Mouse (Mus musculus) midbrain, embryonic 12.5 days (tissue): ENCODE data around the gene Cyld. TPM values are rescaled to one million over a fixed set of nuclear protein-coding genes. Genes with fewer than 3 reads are reported as not detected.
"Not testable (repeated sequence)": the region's sequence is repeated elsewhere in the genome, so short reads cannot be mapped to it uniquely, and the experiment has no call there.

Experiments used
- ATAC-seq: fragments of 200-750 bp; cut with Nextera tagmentation; 2 replicates; pipeline ENCODE4 v1.8.0; 2017; ENCODE audit warnings: low read depth, moderate TSS enrichment, moderate library complexity; ENCODE audit not compliant: low FRiP score
- H3K27ac ChIP-seq: fragments of 300-500 bp; sonication (generic); replicated peaks from 2 replicates; pipeline ENCODE4 v1.5.1; 2016; ENCODE audit warnings: mild to moderate bottlenecking
- H3K27me3 ChIP-seq: fragments of 300-500 bp; sonication (generic); 2 replicates; pipeline ENCODE4 v1.6.1; 2016; ENCODE audit warnings: mild to moderate bottlenecking
- H3K36me3 ChIP-seq: fragments of 300-500 bp; sonication (generic); 2 replicates; pipeline ENCODE4 v1.6.1; 2016
- H3K4me1 ChIP-seq: fragments of 300-500 bp; sonication (generic); 2 replicates; pipeline ENCODE4 v1.6.1; 2016
- H3K4me2 ChIP-seq: fragments of 300-500 bp; sonication (generic); replicated peaks from 2 replicates; pipeline ENCODE4 v1.6.1; 2016; ENCODE audit warnings: mild to moderate bottlenecking, moderate library complexity
- H3K4me3 ChIP-seq: fragments of 300-500 bp; sonication (generic); 2 replicates; pipeline ENCODE4 v1.5.1; 2016; ENCODE audit warnings: mild to moderate bottlenecking
- H3K9ac ChIP-seq: fragments of 300-500 bp; sonication (generic); replicated peaks from 2 replicates; pipeline ENCODE4 v1.6.1; 2016; ENCODE audit warnings: mild to moderate bottlenecking, moderate library complexity
- H3K9me3 ChIP-seq: fragments of 300-500 bp; sonication (generic); 2 replicates; pipeline ENCODE4 v1.6.1; 2016; ENCODE audit warnings: mild to moderate bottlenecking
- WGBS: fragments of 180-500 bp; shearing (Covaris S2); methylation state at CpG from one replicate; pipeline ENCODE4 v1.1.7; 2016; 5-methylcytosine and 5-hydroxymethylcytosine counted together
- polyA plus RNA-seq: library from polyadenylated mRNA; unstranded; fragments of >200 nt; fragmentation: Nextera tagmentation; extraction: Ambion mirVana; gene quantifications from 2 replicates; pipeline ENCODE4 v1.2.1, GENCODE M21; 2016

Gene Cyld
- polyA plus RNA-seq, result 16.8 and 17.0 TPM in 2 replicates

- Histone ChIP-seq H3K9me3 (no peaks in the 10 kb centered on the region), H3K27me3 (peaks cover 4% of the 10 kb centered on the region; the same call in 1 of the 2 replicates), H3K4me1 (peaks cover 13% of the 10 kb centered on the region), H3K36me3 (no peaks in the 10 kb centered on the region), H3K4me2 (peak within 1 kb of the TSS; percentile 94), H3K27ac (peak within 1 kb of the TSS; percentile 78), H3K4me3 (peak within 1 kb of the TSS; percentile 86), H3K9ac (peak within 1 kb of the TSS; percentile 85)
- peak; percentile 98 for ATAC-seq
- whole genome bisulfite sequencing, result under 1% methylated on average over 76 of the region's 80 CpGs
Observed at GRCm38 (mm10) chr8:88696721-88697641, at the start of gene Cyld. Gene Cyld, plus strand, starts transcription at chr8:88697028.

GRCm38 (mm10) chr8:88648322-88648721 is 48.5 kb upstream of the Cyld start:
- Histone ChIP-seq H3K27me3 (peaks cover 21% of the 10 kb centered on the region), H3K4me2 (no peak overlapping the region), H3K27ac (no peak overlapping the region)

DNA sequence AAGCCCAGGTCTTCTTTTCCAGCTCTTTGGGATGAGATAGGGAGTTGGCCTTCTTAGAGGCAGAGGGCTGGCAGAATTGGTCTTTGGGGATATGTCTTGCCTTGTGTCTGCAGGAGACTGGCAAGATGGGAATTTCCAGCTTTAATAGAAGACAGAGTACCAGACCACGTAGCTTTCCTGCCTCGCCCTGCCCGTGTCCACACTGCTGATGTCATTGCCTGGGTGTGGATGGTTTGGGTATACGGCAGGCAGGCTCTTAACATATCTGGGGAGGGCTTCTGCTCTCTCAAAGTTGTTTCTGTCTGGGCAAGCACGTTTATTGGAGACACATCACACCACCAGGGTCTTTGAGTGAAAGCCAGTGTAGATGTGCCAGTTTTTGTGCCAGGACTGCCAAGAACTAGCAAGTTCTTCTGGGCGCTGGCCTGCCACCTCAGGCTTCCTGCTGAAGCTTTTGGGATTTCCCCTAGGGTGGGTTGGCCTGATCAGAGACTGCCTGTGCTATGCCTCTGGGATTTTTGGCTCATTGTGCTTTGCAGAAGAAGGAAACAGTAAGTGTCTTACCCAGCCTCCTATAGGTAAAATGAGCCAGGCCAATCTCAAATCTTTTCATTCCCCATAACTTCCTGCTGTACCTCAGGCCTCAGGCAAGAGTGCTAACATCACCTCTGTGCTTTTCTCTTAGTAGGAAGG is 46.7 kb upstream of the Cyld start:
- Histone ChIP-seq H3K27ac (no peak overlapping the region), H3K4me3 (no peak overlapping the region), H3K9ac (no peak overlapping the region), H3K4me1 (peaks cover 6% of the 10 kb centered on the region), H3K9me3 (no peaks in the 10 kb centered on the region), H3K4me2 (no peak overlapping the region), H3K36me3 (no peaks in the 10 kb centered on the region), H3K27me3 (peaks cover 21% of the 10 kb centered on the region)
- 83% methylated on average over 6 of the region's 6 CpGs for WGBS
- no peak for ATAC-seq

More at GRCm38 (mm10) chr8:88648322-88648721, 48.5 kb upstream of the Cyld start:
- peaks cover 6% of the 10 kb centered on the region for H3K4me1 ChIP-seq
- H3K36me3 ChIP-seq, result no peaks in the 10 kb centered on the region
- ATAC-seq, result no peak
- H3K4me3 ChIP-seq, result no peak overlapping the region
- no peaks in the 10 kb centered on the region for H3K9me3 ChIP-seq
- H3K9ac ChIP-seq, result no peak overlapping the region

DNA sequence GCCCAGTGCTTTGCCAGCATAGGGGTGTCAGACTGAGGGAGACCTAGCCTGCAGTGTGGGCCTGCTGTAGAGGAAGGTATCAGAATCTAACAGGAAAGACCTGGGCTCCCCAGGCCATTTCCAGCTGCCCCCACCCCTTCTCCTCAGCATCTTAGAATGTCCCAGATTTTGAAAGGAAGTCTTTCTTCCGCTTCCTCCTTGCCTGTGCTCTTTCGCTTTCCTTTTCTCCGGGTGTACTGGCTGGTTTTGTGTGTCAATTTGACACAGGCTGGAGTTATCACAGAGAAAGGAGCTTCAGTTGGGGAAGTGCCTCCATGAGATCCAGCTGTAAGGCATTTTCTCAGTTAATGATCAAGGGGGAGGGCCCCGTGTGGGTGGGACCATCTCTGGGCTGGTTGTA is 45.7 kb upstream of the Cyld start:
- H3K36me3 ChIP-seq, H3K9ac ChIP-seq, H3K4me3 ChIP-seq, H3K4me1 ChIP-seq, H3K9me3 ChIP-seq, H3K4me2 ChIP-seq, ATAC-seq, H3K27ac ChIP-seq: not testable (repeated sequence)
- WGBS, result 76% methylated on average over 4 of the region's 4 CpGs
- H3K27me3 ChIP-seq, result peaks cover 21% of the 10 kb centered on the region

- Histone ChIP-seq H3K27me3 (no peaks in the 10 kb centered on the region), H3K36me3 (no peaks in the 10 kb centered on the region), H3K4me1 (no peaks in the 10 kb centered on the region), H3K9ac (no peak overlapping the region), H3K4me3 (no peak overlapping the region), H3K27ac (no peak overlapping the region), H3K4me2 (no peak overlapping the region), H3K9me3 (no peaks in the 10 kb centered on the region)
- no peak for ATAC-seq
Observed at GRCm38 (mm10) chr8:88655334-88655733, 41.5 kb upstream of the Cyld start.

DNA sequence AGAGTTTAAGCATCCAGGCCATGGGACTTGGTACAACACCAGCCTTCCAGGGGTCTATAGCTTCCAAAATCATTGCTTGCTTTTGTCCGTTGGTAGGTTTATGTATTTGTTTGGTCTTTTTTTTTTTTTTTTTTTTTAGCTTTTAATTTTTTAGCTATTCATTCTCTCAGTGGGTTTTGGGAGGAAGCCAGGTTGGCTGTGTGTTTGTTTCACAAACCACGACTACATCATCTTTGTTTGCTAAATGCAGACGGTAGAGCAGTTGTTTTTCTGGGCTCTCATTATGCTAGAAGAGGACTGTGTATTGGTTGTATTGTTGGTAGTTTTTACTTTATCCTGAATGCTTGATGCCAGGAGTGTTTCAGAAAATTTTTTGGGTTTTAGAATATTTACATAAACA is 37.0 kb upstream of the Cyld start:
- Histone ChIP-seq H3K27ac (no peak overlapping the region), H3K4me3 (no peak overlapping the region), H3K4me2 (no peak overlapping the region), H3K9me3 (no peaks in the 10 kb centered on the region), H3K4me1 (peaks cover 2% of the 10 kb centered on the region; the same call in 1 of the 2 replicates), H3K27me3 (no peaks in the 10 kb centered on the region), H3K9ac (no peak overlapping the region), H3K36me3 (no peaks in the 10 kb centered on the region)
- WGBS, result 95% methylated on average over 3 of the region's 3 CpGs
- ATAC-seq, result no peak

GRCm38 (mm10) chr8:88662401-88662821 is 34.4 kb upstream of the Cyld start:
- no peaks in the 10 kb centered on the region for H3K9me3 ChIP-seq
- WGBS, result 75% methylated on average over 6 of the region's 6 CpGs

GRCm38 (mm10) chr8:88664121-88664520 is 32.7 kb upstream of the Cyld start:
- Histone ChIP-seq H3K4me3 (no peak overlapping the region), H3K9me3 (no peaks in the 10 kb centered on the region), H3K36me3 (no peaks in the 10 kb centered on the region), H3K9ac (no peak overlapping the region), H3K27ac (no peak overlapping the region), H3K27me3 (no peaks in the 10 kb centered on the region), H3K4me2 (no peak overlapping the region), H3K4me1 (peaks cover 17% of the 10 kb centered on the region)
- 79% methylated on average over 16 of the region's 16 CpGs for WGBS
- ATAC-seq, result no peak

More at GRCm38 (mm10) chr8:88662401-88662821, 34.4 kb upstream of the Cyld start:
- H3K9ac ChIP-seq, result no peak overlapping the region
- ATAC-seq, result no peak
- H3K36me3 ChIP-seq, result no peaks in the 10 kb centered on the region
- H3K4me2 ChIP-seq, result no peak overlapping the region
- H3K27ac ChIP-seq, result no peak overlapping the region
- no peak overlapping the region for H3K4me3 ChIP-seq
- H3K27me3 ChIP-seq, result no peaks in the 10 kb centered on the region
- peaks cover 3% of the 10 kb centered on the region; the same call in 1 of the 2 replicates for H3K4me1 ChIP-seq

GRCm38 (mm10) chr8:88664947-88665346 is 31.9 kb upstream of the Cyld start:
- Histone ChIP-seq H3K9me3 (no peaks in the 10 kb centered on the region), H3K9ac (no peak overlapping the region), H3K4me3 (no peak overlapping the region), H3K27ac (no peak overlapping the region), H3K36me3 (no peaks in the 10 kb centered on the region), H3K4me1 (peaks cover 18% of the 10 kb centered on the region), H3K4me2 (no peak overlapping the region), H3K27me3 (no peaks in the 10 kb centered on the region)
- 91% methylated on average over 19 of the region's 19 CpGs for WGBS
- ATAC-seq, result no peak

DNA sequence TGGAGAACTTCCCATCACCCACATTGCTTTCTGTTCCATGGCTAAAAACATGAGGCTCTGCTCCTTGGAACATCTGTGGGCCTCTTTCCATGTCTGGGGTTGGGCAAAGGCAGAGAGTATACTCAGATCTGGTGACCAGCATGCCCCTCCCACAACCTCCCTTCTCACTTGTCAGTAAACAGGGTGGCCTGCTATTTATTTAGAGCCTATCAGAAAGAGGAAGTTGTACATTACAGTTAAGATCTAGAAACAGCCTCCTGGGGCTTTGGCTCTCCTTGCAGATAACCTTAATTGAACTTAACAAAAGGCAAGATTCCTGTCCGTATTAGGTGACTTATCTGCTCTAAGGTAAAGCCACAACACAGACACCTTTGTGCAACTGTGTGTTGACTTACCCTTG is 30.4 kb upstream of the Cyld start:
- Histone ChIP-seq H3K27me3 (no peaks in the 10 kb centered on the region), H3K4me1 (peaks cover 18% of the 10 kb centered on the region), H3K9me3 (no peaks in the 10 kb centered on the region), H3K4me2 (no peak overlapping the region), H3K9ac (no peak overlapping the region), H3K4me3 (no peak overlapping the region), H3K27ac (no peak overlapping the region), H3K36me3 (no peaks in the 10 kb centered on the region)
- ATAC-seq, result no peak
- WGBS, result 83% methylated on average over 1 of the region's 1 CpGs

DNA sequence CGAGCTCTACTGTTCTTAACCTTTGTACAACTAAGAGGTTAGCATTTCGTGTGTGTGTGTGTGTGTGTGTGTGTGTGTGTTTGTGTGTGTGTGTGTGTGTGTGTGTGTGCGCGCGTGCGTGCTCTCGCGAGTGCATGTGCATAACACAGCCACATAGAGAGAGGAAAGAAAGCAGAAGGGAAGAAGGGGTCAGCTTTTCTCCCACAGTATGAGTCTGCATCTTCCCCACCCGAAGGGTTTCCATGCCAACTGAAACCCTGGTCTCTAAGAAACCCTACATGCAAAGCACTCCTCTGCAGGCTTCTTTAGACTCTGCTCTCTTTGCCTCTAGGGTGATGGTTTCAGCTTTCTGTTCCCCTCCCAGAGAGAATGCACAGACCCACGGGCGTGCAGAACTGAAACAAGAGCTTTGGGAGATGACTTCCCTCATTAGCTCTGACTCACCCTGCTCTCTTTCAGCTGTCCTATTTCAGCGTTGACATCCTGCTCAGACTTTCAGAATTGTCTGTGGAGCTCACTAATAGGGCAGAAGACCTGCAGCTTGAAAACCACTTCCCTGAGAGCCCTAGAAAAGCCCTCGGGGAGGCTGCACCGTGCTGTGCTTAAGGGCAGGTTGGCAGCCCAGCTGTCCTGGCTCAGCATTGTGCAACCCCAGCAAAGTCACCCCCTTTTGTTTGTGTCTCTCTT is 28.3 kb upstream of the Cyld start:
- no peak overlapping the region for H3K4me3 ChIP-seq
- no peaks in the 10 kb centered on the region for H3K27me3 ChIP-seq
- H3K27ac ChIP-seq, result peak overlapping the region; percentile 65
- no peak for ATAC-seq
- no peak overlapping the region for H3K9ac ChIP-seq
- no peaks in the 10 kb centered on the region for H3K9me3 ChIP-seq
- peaks cover 18% of the 10 kb centered on the region for H3K4me1 ChIP-seq
- 50% methylated on average over 14 of the region's 14 CpGs for WGBS
- H3K4me2 ChIP-seq, result peak overlapping the region; percentile 12; the same call in 1 of the 2 replicates
- no peaks in the 10 kb centered on the region for H3K36me3 ChIP-seq

DNA sequence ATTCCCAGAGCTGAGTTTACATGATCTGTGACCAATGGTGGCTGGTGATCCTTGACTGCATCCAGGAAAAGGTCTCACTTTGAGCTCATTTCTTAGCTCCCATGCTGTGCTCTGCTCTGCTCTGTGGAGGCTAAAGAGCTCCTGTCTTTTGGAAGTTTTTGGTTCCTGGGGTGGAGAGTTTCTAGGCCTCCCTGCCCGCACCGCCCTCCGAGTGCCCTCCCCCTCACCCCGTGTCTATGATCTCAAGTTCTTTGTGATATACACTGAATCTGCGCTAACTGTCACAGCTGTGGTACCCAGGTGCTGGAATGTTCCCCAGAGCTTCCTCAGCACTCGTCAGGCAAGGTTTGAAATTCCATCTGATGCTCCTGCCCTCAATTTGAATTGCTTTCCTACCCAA is 26.0 kb upstream of the Cyld start:
- no peaks in the 10 kb centered on the region for H3K36me3 ChIP-seq
- 81% methylated on average over 6 of the region's 6 CpGs for WGBS
- ATAC-seq, result no peak
- no peaks in the 10 kb centered on the region for H3K9me3 ChIP-seq
- no peak overlapping the region for H3K4me2 ChIP-seq
- H3K27me3 ChIP-seq, result no peaks in the 10 kb centered on the region
- no peak overlapping the region for H3K4me3 ChIP-seq
- no peak overlapping the region for H3K27ac ChIP-seq
- H3K9ac ChIP-seq, result no peak overlapping the region
- H3K4me1 ChIP-seq, result peaks cover 15% of the 10 kb centered on the region
